Mouse (Mus musculus): ENCODE data around the gene Olfr350. TPM values are rescaled to one million over a fixed set of nuclear protein-coding genes. Genes with fewer than 3 reads are reported as not detected.

Olfr350 gene
- total RNA-seq (2014; rRNA removed; ENCODE audit: low replicate concordance) (not detected in 2 replicates), polyA plus RNA-seq (2015; fragmentation: Nextera tagmentation; extraction: Ambion mirVana) (not detected in 2 replicates)

DNA sequence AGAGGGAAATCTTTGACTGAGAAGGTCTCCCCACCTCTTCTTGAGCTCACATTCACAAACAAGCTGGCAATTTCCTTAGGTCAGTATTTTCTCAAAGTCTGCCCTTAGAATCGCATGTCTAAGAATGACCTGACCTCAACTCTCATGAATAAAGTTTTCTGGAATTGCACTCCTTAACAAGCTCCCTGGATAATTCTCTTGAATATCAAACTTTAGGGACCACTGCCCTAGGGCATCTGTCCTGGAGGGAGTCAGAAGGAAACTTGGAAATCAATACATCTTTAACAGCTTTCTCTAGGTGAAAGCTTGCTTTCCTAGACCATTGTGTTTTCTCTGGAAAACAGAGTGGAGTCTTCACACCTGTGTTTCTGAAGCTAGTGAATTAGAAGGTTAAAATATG, at the start of gene Olfr350:
Gene Olfr350 (plus strand): TSS at position 301 of the 400 bp plus-strand sequence.
- H3K36me3 ChIP-seq (replicated peaks; ENCODE audit: control insufficient read depth, insufficient read depth, low read length), result no peaks in the 10 kb centered on the region
- no peak within 1 kb of the TSS for H3K4me3 ChIP-seq (ENCODE audit: low read depth, low read length)
- TF ChIP-seq CTCF (IDR thresholded peaks at IDR 0.05; ENCODE audit: low read depth) (no peak), EP300 (IDR thresholded peaks at IDR 0.05; ENCODE audit: low read depth) (no peak)
- no peaks in the 10 kb centered on the region for H3K27me3 ChIP-seq (ENCODE audit: control insufficient read depth, insufficient read depth, low read length)
- H3K4me1 ChIP-seq (ENCODE audit: control insufficient read depth, insufficient read depth), result no peaks in the 10 kb centered on the region
- H3K9me3 ChIP-seq (replicated peaks; ENCODE audit: control insufficient read depth, low read length), result 0 out of 2 replicates have a peak, but pooled peaks cover 10% of the 10 kb centered on the region
- H3K4me2 ChIP-seq (ENCODE audit: low read depth, low read length), result no peak within 1 kb of the TSS
- no peak for ATAC-seq (ENCODE audit: insufficient read depth, low read depth)
- no peak within 1 kb of the TSS for H3K9ac ChIP-seq (replicated peaks; ENCODE audit: low read depth, low read length)
- no peak for DNase-seq (ENCODE audit: low spot score)
- H3K27ac ChIP-seq (ENCODE audit: low read depth), result no peak within 1 kb of the TSS
- 74% methylated on average over 1 of the region's 1 CpGs for WGBS

DNA sequence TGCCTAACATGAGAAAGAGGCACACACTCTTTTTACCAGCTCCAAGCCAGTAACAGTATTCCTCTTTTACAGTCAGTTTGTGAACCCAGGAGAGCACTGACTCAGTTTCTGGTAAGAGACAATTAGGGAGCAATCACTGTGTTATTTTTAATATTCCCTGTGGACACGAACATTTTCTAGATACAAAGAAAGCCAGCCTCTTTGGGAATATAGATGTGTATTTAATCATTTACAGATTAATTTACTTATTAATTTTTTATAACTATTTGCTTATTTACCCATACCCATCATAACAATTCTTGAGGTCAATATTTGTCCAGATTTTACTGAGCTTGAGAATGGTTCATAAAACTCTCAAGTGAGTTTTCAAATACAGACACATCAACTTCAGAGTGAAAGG, 29.2 kb upstream of the Olfr350 start, which contains the start of gene Olfr3:
Gene Olfr3 (minus strand): TSS at position 101 of the 400 bp plus-strand sequence.
- Histone ChIP-seq H3K9ac (replicated peaks; ENCODE audit: low read depth, low read length) (no peak within 1 kb of the TSS), H3K4me2 (ENCODE audit: low read depth, low read length) (no peak within 1 kb of the TSS), H3K9me3 (replicated peaks; ENCODE audit: control insufficient read depth, low read length) (peaks cover 14% of the 10 kb centered on the region; the same call in 1 of the 2 replicates), H3K27ac (ENCODE audit: low read depth) (no peak within 1 kb of the TSS), H3K4me1 (ENCODE audit: control insufficient read depth, insufficient read depth) (no peaks in the 10 kb centered on the region), H3K27me3 (ENCODE audit: control insufficient read depth, insufficient read depth, low read length) (no peaks in the 10 kb centered on the region), H3K4me3 (ENCODE audit: low read depth, low read length) (no peak within 1 kb of the TSS), H3K36me3 (replicated peaks; ENCODE audit: control insufficient read depth, insufficient read depth, low read length) (no peaks in the 10 kb centered on the region)
- WGBS, result 57% methylated on average over 1 of the region's 1 CpGs
- TF ChIP-seq CTCF (IDR thresholded peaks at IDR 0.05; ENCODE audit: low read depth) (no peak), EP300 (IDR thresholded peaks at IDR 0.05; ENCODE audit: low read depth) (no peak)
- ATAC-seq (ENCODE audit: insufficient read depth, low read depth), result no peak
- DNase-seq (ENCODE audit: low spot score), result no peak

DNA sequence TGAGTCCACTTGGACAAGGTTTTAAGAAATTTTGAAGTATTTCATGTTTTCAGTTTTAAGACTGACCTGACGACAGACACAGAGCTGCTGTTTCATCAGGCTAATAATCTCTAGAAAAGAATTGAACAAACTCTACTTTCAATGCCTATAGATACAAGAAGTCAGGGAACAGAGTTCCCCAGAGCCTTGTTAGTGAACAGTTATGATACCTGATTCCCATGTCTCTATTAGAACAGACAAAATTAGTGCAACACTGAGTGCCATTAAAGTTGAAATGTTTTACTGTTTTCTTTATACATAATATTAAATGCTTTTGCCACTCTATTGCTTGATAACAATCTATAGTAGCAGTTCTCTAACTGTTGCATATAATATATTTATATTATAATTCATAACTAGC, 16.4 kb downstream of the Olfr350 start, which contains the start of gene Olfr351:
Gene Olfr351 (minus strand): TSS at position 101 of the 400 bp plus-strand sequence.
- peaks cover 17% of the 10 kb centered on the region; the same call in 1 of the 2 replicates for H3K9me3 ChIP-seq (replicated peaks; ENCODE audit: control insufficient read depth, low read length)
- 53% methylated on average over 1 of the region's 1 CpGs for WGBS

DNA sequence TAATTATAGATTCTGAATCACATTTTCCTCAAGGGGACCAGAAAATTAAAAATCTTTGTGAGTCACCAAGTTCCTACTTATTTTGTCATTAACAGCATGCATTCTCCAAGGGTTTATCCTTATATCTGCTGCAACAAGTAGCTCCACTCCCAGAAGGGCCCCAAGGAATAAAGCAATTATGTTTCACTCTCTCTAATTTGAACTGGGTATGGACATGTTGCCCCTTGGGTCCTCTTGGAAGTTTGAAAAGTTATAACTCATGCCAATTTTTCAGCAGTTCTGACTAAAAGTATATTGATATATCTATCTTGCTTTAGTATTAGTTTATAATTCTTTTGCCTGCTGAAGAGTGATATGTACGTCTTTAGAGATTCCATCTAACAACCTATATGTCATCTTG, 22.1 kb downstream of the Olfr350 start, which contains the start of gene Olfr352:
Gene Olfr352 (plus strand): TSS at position 301 of the 400 bp plus-strand sequence.
- Histone ChIP-seq H3K4me2 (ENCODE audit: low read depth, low read length) (no peak within 1 kb of the TSS), H3K9me3 (replicated peaks; ENCODE audit: control insufficient read depth, low read length) (peaks cover 20% of the 10 kb centered on the region; the same call in 1 of the 2 replicates), H3K36me3 (replicated peaks; ENCODE audit: control insufficient read depth, insufficient read depth, low read length) (no peaks in the 10 kb centered on the region), H3K4me1 (ENCODE audit: control insufficient read depth, insufficient read depth) (no peaks in the 10 kb centered on the region), H3K4me3 (ENCODE audit: low read depth, low read length) (no peak within 1 kb of the TSS), H3K9ac (replicated peaks; ENCODE audit: low read depth, low read length) (no peak within 1 kb of the TSS), H3K27ac (ENCODE audit: low read depth) (no peak within 1 kb of the TSS), H3K27me3 (ENCODE audit: control insufficient read depth, insufficient read depth, low read length) (no peaks in the 10 kb centered on the region)
- DNase-seq (ENCODE audit: low spot score) (no peak), ATAC-seq (ENCODE audit: insufficient read depth, low read depth) (no peak)
- no peak for TF ChIP-seq EP300 (IDR thresholded peaks at IDR 0.05; ENCODE audit: low read depth)
- no peak for TF ChIP-seq CTCF (IDR thresholded peaks at IDR 0.05; ENCODE audit: low read depth)
- WGBS, result 63% methylated on average over 1 of the region's 1 CpGs

More for the DNA sequence above, 16.4 kb downstream of the Olfr350 start, which contains the start of gene Olfr351:
- Histone ChIP-seq H3K4me3 (ENCODE audit: low read depth, low read length) (no peak within 1 kb of the TSS), H3K36me3 (replicated peaks; ENCODE audit: control insufficient read depth, insufficient read depth, low read length) (no peaks in the 10 kb centered on the region), H3K9ac (replicated peaks; ENCODE audit: low read depth, low read length) (no peak within 1 kb of the TSS), H3K4me2 (ENCODE audit: low read depth, low read length) (no peak within 1 kb of the TSS), H3K4me1 (ENCODE audit: control insufficient read depth, insufficient read depth) (no peaks in the 10 kb centered on the region), H3K27ac (ENCODE audit: low read depth) (no peak within 1 kb of the TSS), H3K27me3 (ENCODE audit: control insufficient read depth, insufficient read depth, low read length) (no peaks in the 10 kb centered on the region)
- ATAC-seq (ENCODE audit: insufficient read depth, low read depth) (no peak), DNase-seq (ENCODE audit: low spot score) (no peak)
- TF ChIP-seq EP300 (IDR thresholded peaks at IDR 0.05; ENCODE audit: low read depth) (no peak), CTCF (IDR thresholded peaks at IDR 0.05; ENCODE audit: low read depth) (no peak)

DNA sequence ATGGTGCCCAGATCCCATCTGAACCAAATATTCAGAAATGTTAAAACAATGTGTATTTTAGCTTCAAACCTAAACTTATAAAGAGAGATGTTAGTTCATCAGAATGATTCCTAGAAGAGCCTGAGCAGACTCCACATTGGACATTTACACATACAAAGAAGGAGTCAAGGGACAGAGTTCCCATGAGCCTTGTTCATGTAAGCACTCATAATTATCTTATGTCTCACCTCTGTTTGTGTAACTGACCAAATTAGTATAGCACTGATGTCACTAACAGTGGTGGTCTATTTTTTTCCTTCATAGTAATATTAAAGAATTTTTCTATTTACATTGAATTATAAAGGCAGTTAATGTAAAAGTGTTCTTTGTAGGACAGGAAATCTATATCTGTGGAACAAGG, 46.7 kb downstream of the Olfr350 start, which contains the start of gene Olfr353:
Gene Olfr353 (minus strand): TSS at position 101 of the 400 bp plus-strand sequence.
- no peak within 1 kb of the TSS for H3K4me2 ChIP-seq (ENCODE audit: low read depth, low read length)
- no peaks in the 10 kb centered on the region for H3K4me1 ChIP-seq (ENCODE audit: control insufficient read depth, insufficient read depth)
- H3K4me3 ChIP-seq (ENCODE audit: low read depth, low read length), result no peak within 1 kb of the TSS
- no peak within 1 kb of the TSS for H3K9ac ChIP-seq (replicated peaks; ENCODE audit: low read depth, low read length)
- H3K27ac ChIP-seq (ENCODE audit: low read depth), result no peak within 1 kb of the TSS
- DNase-seq (ENCODE audit: low spot score), result no peak
- H3K9me3 ChIP-seq (replicated peaks; ENCODE audit: control insufficient read depth, low read length), result no peaks in the 10 kb centered on the region; the same call in 1 of the 2 replicates
- no peaks in the 10 kb centered on the region for H3K27me3 ChIP-seq (ENCODE audit: control insufficient read depth, insufficient read depth, low read length)
- no peaks in the 10 kb centered on the region for H3K36me3 ChIP-seq (replicated peaks; ENCODE audit: control insufficient read depth, insufficient read depth, low read length)
- TF ChIP-seq EP300 (IDR thresholded peaks at IDR 0.05; ENCODE audit: low read depth) (no peak), CTCF (IDR thresholded peaks at IDR 0.05; ENCODE audit: low read depth) (no peak)
- no peak for ATAC-seq (ENCODE audit: insufficient read depth, low read depth)

GRCm38 (mm10) chr2:36897114-36897513, 51.0 kb downstream of the Olfr350 start:
- Histone ChIP-seq H3K9ac (replicated peaks; ENCODE audit: low read depth, low read length) (no peak overlapping the region), H3K36me3 (replicated peaks; ENCODE audit: control insufficient read depth, insufficient read depth, low read length) (no peaks in the 10 kb centered on the region), H3K4me3 (ENCODE audit: low read depth, low read length) (no peak overlapping the region), H3K4me1 (ENCODE audit: control insufficient read depth, insufficient read depth) (no peaks in the 10 kb centered on the region), H3K9me3 (replicated peaks; ENCODE audit: control insufficient read depth, low read length) (0 out of 2 replicates have a peak, but pooled peaks cover 10% of the 10 kb centered on the region), H3K27ac (ENCODE audit: low read depth) (no peak overlapping the region), H3K27me3 (ENCODE audit: control insufficient read depth, insufficient read depth, low read length) (no peaks in the 10 kb centered on the region), H3K4me2 (ENCODE audit: low read depth, low read length) (no peak overlapping the region)
- no peak for DNase-seq (ENCODE audit: low spot score)
- TF ChIP-seq CTCF (IDR thresholded peaks at IDR 0.05; ENCODE audit: low read depth) (no peak), EP300 (IDR thresholded peaks at IDR 0.05; ENCODE audit: low read depth) (no peak)
- ATAC-seq (ENCODE audit: insufficient read depth, low read depth), result no peak

Other genes with a start within 250 kb of the Olfr350 start
- not detected in 2 replicates for gene Olfr345, start 206.3 kb upstream of the Olfr350 start, total RNA-seq (2014; rRNA removed; ENCODE audit: low replicate concordance)
- gene Olfr345, start 206.3 kb upstream of the Olfr350 start, polyA plus RNA-seq (2015; fragmentation: Nextera tagmentation; extraction: Ambion mirVana), result not detected in 2 replicates
- gene Olfr346, start 160.5 kb upstream of the Olfr350 start, total RNA-seq (2014; rRNA removed; ENCODE audit: low replicate concordance), result not detected in 2 replicates
- not detected in 2 replicates for gene Olfr346, start 160.5 kb upstream of the Olfr350 start, polyA plus RNA-seq (2015; fragmentation: Nextera tagmentation; extraction: Ambion mirVana)
- gene Olfr347, start 114.4 kb upstream of the Olfr350 start, total RNA-seq (2014; rRNA removed; ENCODE audit: low replicate concordance), result not detected in 2 replicates
- not detected in 2 replicates for gene Olfr347, start 114.4 kb upstream of the Olfr350 start, polyA plus RNA-seq (2015; fragmentation: Nextera tagmentation; extraction: Ambion mirVana)
- not detected in 2 replicates for gene Olfr348, start 62.0 kb upstream of the Olfr350 start, total RNA-seq (2014; rRNA removed; ENCODE audit: low replicate concordance)
- not detected in 2 replicates for gene Olfr348, start 62.0 kb upstream of the Olfr350 start, polyA plus RNA-seq (2015; fragmentation: Nextera tagmentation; extraction: Ambion mirVana)
- not detected in 2 replicates for gene Olfr50, start 55.8 kb upstream of the Olfr350 start, total RNA-seq (2014; rRNA removed; ENCODE audit: low replicate concordance)
- not detected in 2 replicates for gene Olfr50, start 55.8 kb upstream of the Olfr350 start, polyA plus RNA-seq (2015; fragmentation: Nextera tagmentation; extraction: Ambion mirVana)
- gene Olfr3, start 29.3 kb upstream of the Olfr350 start, total RNA-seq (2014; rRNA removed; ENCODE audit: low replicate concordance), result not detected in 2 replicates
- not detected in 2 replicates for gene Olfr3, start 29.3 kb upstream of the Olfr350 start, polyA plus RNA-seq (2015; fragmentation: Nextera tagmentation; extraction: Ambion mirVana)
- gene Olfr351, start 16.4 kb downstream of the Olfr350 start, total RNA-seq (2014; rRNA removed; ENCODE audit: low replicate concordance), result not detected in 2 replicates
- not detected in 2 replicates for gene Olfr351, start 16.4 kb downstream of the Olfr350 start, polyA plus RNA-seq (2015; fragmentation: Nextera tagmentation; extraction: Ambion mirVana)
- gene Olfr352, start 22.1 kb downstream of the Olfr350 start, total RNA-seq (2014; rRNA removed; ENCODE audit: low replicate concordance), result not detected in 2 replicates
- not detected in 2 replicates for gene Olfr352, start 22.1 kb downstream of the Olfr350 start, polyA plus RNA-seq (2015; fragmentation: Nextera tagmentation; extraction: Ambion mirVana)
- not detected in 2 replicates for gene Olfr353, start 46.6 kb downstream of the Olfr350 start, total RNA-seq (2014; rRNA removed; ENCODE audit: low replicate concordance)
- gene Olfr353, start 46.6 kb downstream of the Olfr350 start, polyA plus RNA-seq (2015; fragmentation: Nextera tagmentation; extraction: Ambion mirVana), result not detected in 2 replicates
- gene Olfr354, start 59.4 kb downstream of the Olfr350 start, total RNA-seq (2014; rRNA removed; ENCODE audit: low replicate concordance), result not detected in 2 replicates
- not detected in 2 replicates for gene Olfr354, start 59.4 kb downstream of the Olfr350 start, polyA plus RNA-seq (2015; fragmentation: Nextera tagmentation; extraction: Ambion mirVana)
- not detected in 2 replicates for gene Olfr355, start 82.6 kb downstream of the Olfr350 start, total RNA-seq (2014; rRNA removed; ENCODE audit: low replicate concordance)
- not detected in 2 replicates for gene Olfr355, start 82.6 kb downstream of the Olfr350 start, polyA plus RNA-seq (2015; fragmentation: Nextera tagmentation; extraction: Ambion mirVana)
- gene Olfr356, start 90.8 kb downstream of the Olfr350 start, total RNA-seq (2014; rRNA removed; ENCODE audit: low replicate concordance), result not detected in 2 replicates
- not detected in 2 replicates for gene Olfr356, start 90.8 kb downstream of the Olfr350 start, polyA plus RNA-seq (2015; fragmentation: Nextera tagmentation; extraction: Ambion mirVana)
- gene Olfr357, start 147.5 kb downstream of the Olfr350 start, total RNA-seq (2014; rRNA removed; ENCODE audit: low replicate concordance), result not detected in 2 replicates
- gene Olfr357, start 147.5 kb downstream of the Olfr350 start, polyA plus RNA-seq (2015; fragmentation: Nextera tagmentation; extraction: Ambion mirVana), result not detected in 2 replicates
- gene Olfr358, start 163.0 kb downstream of the Olfr350 start, total RNA-seq (2014; rRNA removed; ENCODE audit: low replicate concordance), result not detected in 2 replicates
- gene Olfr358, start 163.0 kb downstream of the Olfr350 start, polyA plus RNA-seq (2015; fragmentation: Nextera tagmentation; extraction: Ambion mirVana), result not detected in 2 replicates
- not detected in 2 replicates for gene Olfr360, start 219.4 kb downstream of the Olfr350 start, total RNA-seq (2014; rRNA removed; ENCODE audit: low replicate concordance)
- gene Olfr360, start 219.4 kb downstream of the Olfr350 start, polyA plus RNA-seq (2015; fragmentation: Nextera tagmentation; extraction: Ambion mirVana), result not detected in 2 replicates
- not detected in 2 replicates for gene Olfr361, start 243.0 kb downstream of the Olfr350 start, total RNA-seq (2014; rRNA removed; ENCODE audit: low replicate concordance)
- not detected in 2 replicates for gene Olfr361, start 243.0 kb downstream of the Olfr350 start, polyA plus RNA-seq (2015; fragmentation: Nextera tagmentation; extraction: Ambion mirVana)

Measured in heart, postnatal 0 days (tissue).